Mouse (Mus musculus): ENCODE measurements around the gene Gm10799. TPM values are rescaled to one million over a fixed set of nuclear protein-coding genes. Genes with fewer than 3 reads are reported as not detected.

The Gm10799 gene
- polyA plus RNA-seq, 1 experiment from 2014 or later: not detected

DNA sequence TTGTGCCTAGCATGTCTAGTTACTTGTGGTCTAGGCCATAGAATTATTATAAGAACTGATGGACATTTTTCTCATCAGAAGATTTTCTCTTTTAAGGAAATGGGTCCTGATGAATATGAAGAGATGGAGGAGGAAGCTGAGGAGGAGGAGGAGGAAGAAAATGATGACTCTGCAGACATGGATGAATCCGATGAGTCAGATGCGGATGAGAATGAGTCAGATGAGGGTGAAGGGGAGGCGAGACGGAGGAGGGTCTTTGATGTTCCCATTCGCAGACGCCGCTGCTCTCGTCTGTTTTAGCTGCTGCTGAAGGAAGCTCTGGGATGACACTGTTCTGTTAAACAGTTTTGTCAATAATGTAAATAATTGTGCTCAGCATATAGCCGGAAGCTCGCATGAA, 8.6 kb downstream of the Gm10799 start:
- DNase-seq (ENCODE audit: low spot score): no peak
- H3K4me1 ChIP-seq (replicated peaks; ENCODE audit: control insufficient read depth, insufficient read depth, low read length): peaks cover 5% of the 10 kb centered on the region
- ATAC-seq (replicated peaks; ENCODE audit: low FRiP score): no peak

DNA sequence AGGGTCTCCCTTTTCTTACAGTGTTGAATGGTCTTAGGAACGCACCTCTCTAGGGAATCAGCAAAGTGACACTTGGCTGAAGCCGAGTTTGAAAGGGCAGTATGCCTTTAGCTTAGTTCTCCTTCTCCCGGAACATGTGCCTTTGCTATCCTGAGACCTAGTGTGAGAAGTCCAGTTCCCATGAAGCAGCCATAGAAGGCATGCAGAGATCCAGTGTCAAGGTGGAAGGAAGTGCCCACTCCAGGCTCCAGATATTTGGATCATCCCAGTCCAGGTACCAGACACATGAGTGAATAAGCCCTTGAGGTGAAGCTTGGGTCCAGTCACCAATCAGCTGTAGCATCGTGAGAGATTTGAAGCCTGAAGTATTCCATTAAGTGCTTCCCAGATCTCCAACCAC, 9.4 kb downstream of the Gm10799 start:
- no peak overlapping the region for H3K27ac ChIP-seq (ENCODE audit: low read depth, low read length)
- no peak for ATAC-seq (replicated peaks; ENCODE audit: low FRiP score)
- H3K9ac ChIP-seq (ENCODE audit: low read depth, low read length): no peak overlapping the region
- H3K36me3 ChIP-seq (ENCODE audit: control insufficient read depth, insufficient read depth, low read length): peaks cover 26% of the 10 kb centered on the region
- H3K4me1 ChIP-seq (replicated peaks; ENCODE audit: control insufficient read depth, insufficient read depth, low read length): peaks cover 2% of the 10 kb centered on the region
- no peak overlapping the region for H3K4me2 ChIP-seq
- no peaks in the 10 kb centered on the region for H3K27me3 ChIP-seq (replicated peaks; ENCODE audit: control insufficient read depth, insufficient read depth, low read length)
- H3K9me3 ChIP-seq (ENCODE audit: control insufficient read depth, low read length): no peaks in the 10 kb centered on the region
- DNase-seq (ENCODE audit: low spot score): no peak
- 93% methylated on average over 4 of the region's 4 CpGs for WGBS
- H3K4me3 ChIP-seq (ENCODE audit: low read depth, low read length): no peak overlapping the region

More for the DNA sequence above, 8.6 kb downstream of the Gm10799 start:
- H3K36me3 ChIP-seq (ENCODE audit: control insufficient read depth, insufficient read depth, low read length): peaks cover 22% of the 10 kb centered on the region
- no peaks in the 10 kb centered on the region for H3K9me3 ChIP-seq (ENCODE audit: control insufficient read depth, low read length)
- no peak overlapping the region for H3K9ac ChIP-seq (ENCODE audit: low read depth, low read length)
- H3K4me3 ChIP-seq (ENCODE audit: low read depth, low read length): no peak overlapping the region
- H3K4me2 ChIP-seq: no peak overlapping the region
- 88% methylated on average over 10 of the region's 10 CpGs for WGBS
- no peaks in the 10 kb centered on the region for H3K27me3 ChIP-seq (replicated peaks; ENCODE audit: control insufficient read depth, insufficient read depth, low read length)
- no peak overlapping the region; the same call in 1 of the 2 replicates for H3K27ac ChIP-seq (ENCODE audit: low read depth, low read length)

DNA sequence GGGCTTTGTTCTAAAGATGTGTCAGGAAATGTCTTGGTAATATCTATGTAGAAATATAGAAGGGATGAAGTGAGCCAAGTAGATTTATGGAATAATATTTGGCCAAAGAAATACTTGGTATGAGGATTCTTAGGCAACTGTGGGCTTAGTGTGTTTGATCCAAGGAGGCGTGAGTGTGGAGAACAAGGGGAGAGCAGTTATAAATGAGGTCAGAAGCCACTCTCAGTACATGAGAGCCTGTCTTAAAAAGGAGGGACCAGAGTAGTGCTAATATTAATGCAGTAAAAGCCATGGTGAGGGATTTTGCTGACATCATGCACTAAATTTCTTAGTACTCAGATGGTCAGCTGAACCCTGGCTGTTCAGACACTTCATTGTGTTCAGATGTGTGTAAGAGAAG, 10.0 kb downstream of the Gm10799 start:
- DNase-seq (ENCODE audit: low spot score) (no peak), ATAC-seq (replicated peaks; ENCODE audit: low FRiP score) (no peak)
- Histone ChIP-seq H3K36me3 (ENCODE audit: control insufficient read depth, insufficient read depth, low read length) (peaks cover 26% of the 10 kb centered on the region), H3K4me1 (replicated peaks; ENCODE audit: control insufficient read depth, insufficient read depth, low read length) (no peaks in the 10 kb centered on the region; the same call in 1 of the 2 replicates), H3K9me3 (ENCODE audit: control insufficient read depth, low read length) (no peaks in the 10 kb centered on the region), H3K9ac (ENCODE audit: low read depth, low read length) (no peak overlapping the region), H3K27ac (ENCODE audit: low read depth, low read length) (no peak overlapping the region), H3K27me3 (replicated peaks; ENCODE audit: control insufficient read depth, insufficient read depth, low read length) (no peaks in the 10 kb centered on the region), H3K4me2 (no peak overlapping the region), H3K4me3 (ENCODE audit: low read depth, low read length) (no peak overlapping the region)
- 85% methylated on average over 1 of the region's 1 CpGs for WGBS

DNA sequence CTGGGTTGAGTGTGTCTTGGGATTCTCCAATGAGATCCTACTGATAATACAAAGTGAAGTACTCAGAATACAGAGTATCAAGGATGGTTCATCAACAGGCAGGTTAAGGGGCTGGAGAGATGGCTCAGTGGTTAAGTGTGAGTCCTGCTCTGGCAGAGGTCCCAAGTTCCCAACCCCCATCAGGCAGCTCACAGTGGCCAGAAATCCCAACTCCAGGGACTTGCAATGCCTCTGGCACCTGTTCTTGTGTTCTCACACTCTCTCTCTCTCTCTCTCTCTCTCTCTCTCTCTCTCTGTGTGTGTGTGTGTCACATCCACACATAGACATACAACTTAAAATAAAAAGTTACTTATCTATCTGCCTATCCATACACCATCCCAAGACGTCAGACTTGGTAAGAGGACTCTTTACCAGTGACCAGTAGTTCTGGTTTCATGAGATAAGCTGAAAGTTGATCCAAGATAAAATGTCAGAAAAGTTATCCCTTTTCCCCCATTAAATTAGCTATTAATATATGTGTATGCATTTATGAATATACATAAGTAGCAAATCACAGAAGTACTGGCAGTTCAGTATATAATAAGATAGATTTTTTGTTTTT, 23.8 kb downstream of the Gm10799 start:
- DNase-seq (ENCODE audit: low spot score): no peak
- H3K4me2 ChIP-seq: no peak overlapping the region
- H3K27me3 ChIP-seq (replicated peaks; ENCODE audit: control insufficient read depth, insufficient read depth, low read length): no peaks in the 10 kb centered on the region
- H3K9me3 ChIP-seq (ENCODE audit: control insufficient read depth, low read length): no peaks in the 10 kb centered on the region
- H3K4me3 ChIP-seq (ENCODE audit: low read depth, low read length): no peak overlapping the region
- no peak overlapping the region for H3K9ac ChIP-seq (ENCODE audit: low read depth, low read length)
- H3K36me3 ChIP-seq (ENCODE audit: control insufficient read depth, insufficient read depth, low read length): peaks cover 13% of the 10 kb centered on the region
- ATAC-seq (replicated peaks; ENCODE audit: low FRiP score): 0 out of 2 replicates have a peak, but pooled peaks have one; percentile 29
- H3K4me1 ChIP-seq (replicated peaks; ENCODE audit: control insufficient read depth, insufficient read depth, low read length): peaks cover 10% of the 10 kb centered on the region; the same call in 1 of the 2 replicates
- H3K27ac ChIP-seq (ENCODE audit: low read depth, low read length): peak overlapping the region; percentile 56; the same call in 1 of the 2 replicates
- 38% methylated on average over 1 of the region's 1 CpGs for WGBS

DNA sequence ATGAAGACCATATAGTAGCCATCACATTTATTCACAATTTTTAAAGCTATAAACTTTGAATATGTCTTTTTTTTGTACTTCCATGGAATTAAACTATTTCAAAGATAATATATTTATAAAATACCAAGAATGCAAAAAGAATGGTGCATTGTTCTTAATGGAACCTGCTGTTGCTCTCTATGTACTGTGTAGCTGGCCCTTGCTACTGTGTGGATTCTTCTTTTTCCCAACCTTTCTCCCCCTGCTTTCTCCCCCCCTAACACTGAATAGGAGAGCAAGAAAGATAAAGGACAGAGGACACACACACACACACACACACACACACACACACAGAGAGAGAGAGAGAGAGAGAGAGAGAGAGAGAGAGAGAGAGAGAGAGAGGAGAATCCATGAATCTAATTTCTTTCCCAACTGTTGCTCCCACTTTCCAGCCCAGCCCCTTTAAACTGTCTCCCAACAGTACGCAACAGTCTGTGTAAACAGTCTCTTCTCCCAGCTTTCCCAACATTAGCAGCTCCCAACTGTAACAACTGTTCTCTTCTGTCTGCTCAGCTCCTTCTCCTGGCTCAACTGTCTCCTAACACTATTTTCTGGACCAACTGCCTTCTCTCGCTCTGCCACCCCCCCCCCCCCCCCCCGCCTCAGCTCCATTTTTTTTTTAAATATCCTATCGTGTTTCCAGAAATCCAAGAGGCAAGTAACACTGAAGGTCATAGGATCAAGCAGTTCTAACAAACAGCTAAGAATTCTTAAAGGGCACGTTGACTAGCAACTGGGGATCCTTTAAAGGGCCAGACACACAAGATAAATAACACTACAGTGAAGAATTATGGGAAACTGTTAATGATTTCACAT, 24.5 kb downstream of the Gm10799 start:
- Histone ChIP-seq H3K9ac (ENCODE audit: low read depth, low read length) (no peak overlapping the region), H3K4me2 (no peak overlapping the region), H3K27me3 (replicated peaks; ENCODE audit: control insufficient read depth, insufficient read depth, low read length) (no peaks in the 10 kb centered on the region), H3K4me1 (replicated peaks; ENCODE audit: control insufficient read depth, insufficient read depth, low read length) (peaks cover 10% of the 10 kb centered on the region; the same call in 1 of the 2 replicates), H3K9me3 (ENCODE audit: control insufficient read depth, low read length) (no peaks in the 10 kb centered on the region), H3K4me3 (ENCODE audit: low read depth, low read length) (no peak overlapping the region), H3K36me3 (ENCODE audit: control insufficient read depth, insufficient read depth, low read length) (peaks cover 13% of the 10 kb centered on the region), H3K27ac (ENCODE audit: low read depth, low read length) (no peak overlapping the region)
- 66% methylated on average over 5 of the region's 5 CpGs for WGBS
- DNase-seq (ENCODE audit: low spot score) (no peak), ATAC-seq (replicated peaks; ENCODE audit: low FRiP score) (no peak)

DNA sequence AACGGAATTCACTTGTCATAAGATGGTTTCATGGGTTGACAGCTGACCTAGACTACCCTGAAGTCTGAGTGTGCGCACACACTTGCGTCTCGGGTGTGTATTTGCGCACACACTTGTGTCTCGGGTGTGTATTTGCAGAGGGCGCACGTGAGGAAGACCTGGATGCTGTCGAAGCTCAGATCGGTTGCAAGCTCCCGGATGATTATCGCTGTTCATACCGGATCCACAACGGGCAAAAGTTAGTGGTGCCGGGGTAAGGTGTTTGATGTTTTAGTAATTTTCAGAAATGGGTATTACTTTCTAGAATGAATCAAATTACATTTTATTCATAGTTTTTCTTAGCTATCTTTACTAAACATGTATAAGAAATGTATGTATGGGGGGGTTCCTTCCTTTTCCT, 25.6 kb downstream of the Gm10799 start:
- peaks cover 10% of the 10 kb centered on the region; the same call in 1 of the 2 replicates for H3K4me1 ChIP-seq (replicated peaks; ENCODE audit: control insufficient read depth, insufficient read depth, low read length)
- no peaks in the 10 kb centered on the region for H3K9me3 ChIP-seq (ENCODE audit: control insufficient read depth, low read length)
- no peak overlapping the region for H3K27ac ChIP-seq (ENCODE audit: low read depth, low read length)
- no peak for DNase-seq (ENCODE audit: low spot score)
- no peak overlapping the region for H3K4me3 ChIP-seq (ENCODE audit: low read depth, low read length)
- no peak for ATAC-seq (replicated peaks; ENCODE audit: low FRiP score)
- H3K9ac ChIP-seq (ENCODE audit: low read depth, low read length): no peak overlapping the region
- H3K36me3 ChIP-seq (ENCODE audit: control insufficient read depth, insufficient read depth, low read length): peaks cover 9% of the 10 kb centered on the region
- no peaks in the 10 kb centered on the region for H3K27me3 ChIP-seq (replicated peaks; ENCODE audit: control insufficient read depth, insufficient read depth, low read length)
- no peak overlapping the region for H3K4me2 ChIP-seq
- 94% methylated on average over 15 of the region's 15 CpGs for WGBS

DNA sequence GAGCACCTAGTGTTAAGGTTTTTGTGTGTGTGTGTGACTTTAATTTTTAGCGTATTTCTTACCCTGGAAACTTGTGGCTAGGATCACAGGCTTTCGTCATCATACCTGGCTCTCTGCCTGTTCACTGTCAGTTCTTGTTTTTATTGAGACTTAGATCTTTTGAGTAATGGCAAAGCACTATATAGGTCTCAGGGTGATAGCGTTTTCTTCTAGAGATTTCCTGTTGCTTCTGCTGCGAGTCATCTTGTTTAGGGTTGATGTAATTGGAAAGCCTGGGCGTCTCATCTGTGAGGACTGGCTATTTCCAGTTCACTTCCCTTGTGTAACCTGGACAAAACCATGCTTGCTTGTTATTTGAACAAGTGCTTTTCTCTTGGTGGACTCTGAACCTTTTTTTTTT, 26.7 kb downstream of the Gm10799 start:
- DNase-seq (ENCODE audit: low spot score) (no peak), ATAC-seq (replicated peaks; ENCODE audit: low FRiP score) (no peak)
- no peak overlapping the region for H3K27ac ChIP-seq (ENCODE audit: low read depth, low read length)
- WGBS: 75% methylated on average over 5 of the region's 5 CpGs
- no peak overlapping the region for H3K4me2 ChIP-seq
- H3K27me3 ChIP-seq (replicated peaks; ENCODE audit: control insufficient read depth, insufficient read depth, low read length): no peaks in the 10 kb centered on the region
- H3K4me1 ChIP-seq (replicated peaks; ENCODE audit: control insufficient read depth, insufficient read depth, low read length): peaks cover 10% of the 10 kb centered on the region; the same call in 1 of the 2 replicates
- H3K4me3 ChIP-seq (ENCODE audit: low read depth, low read length): no peak overlapping the region
- H3K36me3 ChIP-seq (ENCODE audit: control insufficient read depth, insufficient read depth, low read length): peaks cover 9% of the 10 kb centered on the region
- H3K9ac ChIP-seq (ENCODE audit: low read depth, low read length): no peak overlapping the region
- no peaks in the 10 kb centered on the region for H3K9me3 ChIP-seq (ENCODE audit: control insufficient read depth, low read length)

DNA sequence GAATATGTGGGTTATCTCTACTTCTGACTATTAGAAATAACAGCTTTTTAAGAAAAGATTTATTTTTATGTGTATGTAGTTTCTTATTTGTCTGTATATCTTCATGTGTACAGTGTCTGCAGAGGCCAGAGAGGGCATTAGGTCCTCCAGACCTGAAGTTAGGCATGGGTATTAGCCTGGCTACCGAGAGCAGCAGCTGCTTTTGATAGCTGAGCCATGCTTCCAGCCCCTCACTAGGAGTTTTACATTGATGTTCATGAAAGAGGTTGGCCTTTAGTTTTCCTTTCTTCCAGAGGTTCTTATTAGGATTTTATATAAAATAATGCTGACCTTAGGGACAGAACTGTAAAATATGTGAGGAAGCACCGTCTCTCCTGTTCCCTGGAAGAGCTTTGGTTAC, 30.1 kb downstream of the Gm10799 start:
- peaks cover 2% of the 10 kb centered on the region; the same call in 1 of the 2 replicates for H3K4me1 ChIP-seq (replicated peaks; ENCODE audit: control insufficient read depth, insufficient read depth, low read length)
- no peak overlapping the region for H3K4me2 ChIP-seq
- no peak overlapping the region for H3K27ac ChIP-seq (ENCODE audit: low read depth, low read length)
- H3K9ac ChIP-seq (ENCODE audit: low read depth, low read length): no peak overlapping the region
- H3K27me3 ChIP-seq (replicated peaks; ENCODE audit: control insufficient read depth, insufficient read depth, low read length): no peaks in the 10 kb centered on the region
- no peak overlapping the region for H3K4me3 ChIP-seq (ENCODE audit: low read depth, low read length)
- peaks cover 5% of the 10 kb centered on the region; the same call in 1 of the 2 replicates for H3K36me3 ChIP-seq (ENCODE audit: control insufficient read depth, insufficient read depth, low read length)
- no peaks in the 10 kb centered on the region for H3K9me3 ChIP-seq (ENCODE audit: control insufficient read depth, low read length)
- DNase-seq (ENCODE audit: low spot score) (no peak), ATAC-seq (replicated peaks; ENCODE audit: low FRiP score) (no peak)
- 85% methylated on average over 2 of the region's 2 CpGs for WGBS
